Mouse (Mus musculus) liver, adult 2 months (tissue): ENCODE data around the gene Etnk2. TPM values are rescaled to one million over a fixed set of nuclear protein-coding genes. Genes with fewer than 3 reads are reported as not detected.

Source experiments
- DNase-seq: peaks from one replicate; pipeline ENCODE4 v3.0.0-alpha.2; 2011; ENCODE audit warnings: low read depth, low spot score; ENCODE audit errors: extremely low read depth
- H3K27ac ChIP-seq: fragments of 200-500 bp; replicated peaks from 2 replicates; pipeline ENCODE4 v1.5.1; 2012; ENCODE audit warnings: low read depth, mild to moderate bottlenecking, control low read depth, inconsistent platforms, low read length; ENCODE audit not compliant: insufficient read depth
- H3K27me3 ChIP-seq: fragments of 200-500 bp; 2 replicates; pipeline ENCODE4 v1.6.1; 2012; ENCODE audit warnings: mild to moderate bottlenecking, moderate library complexity, low read length, inconsistent platforms; ENCODE audit not compliant: control insufficient read depth, insufficient read depth
- H3K36me3 ChIP-seq: fragments of 200-500 bp; 2 replicates; pipeline ENCODE4 v1.6.1; 2012; ENCODE audit warnings: low read length, inconsistent platforms; ENCODE audit not compliant: control insufficient read depth, insufficient read depth
- H3K4me1 ChIP-seq: fragments of 200-500 bp; 2 replicates; pipeline ENCODE4 v1.6.1; 2011; ENCODE audit warnings: low read length; ENCODE audit not compliant: control insufficient read depth, insufficient read depth
- H3K4me3 ChIP-seq: fragments of 200-500 bp; 2 replicates; pipeline ENCODE4 v1.5.1; 2011; ENCODE audit warnings: low read depth, mild to moderate bottlenecking, control low read depth, low read length, moderate library complexity; ENCODE audit not compliant: insufficient read depth
- H3K79me2 ChIP-seq: fragments of 200-500 bp; 2 replicates; pipeline ENCODE4 v1.6.1; 2012; ENCODE audit warnings: inconsistent platforms, mild to moderate bottlenecking, low read length, moderate library complexity; ENCODE audit not compliant: control insufficient read depth, insufficient read depth
- H3K9ac ChIP-seq: fragments of 200-500 bp; 2 replicates; pipeline ENCODE4 v1.6.1; 2012; ENCODE audit warnings: low read depth, mild to moderate bottlenecking, control low read depth, inconsistent platforms, low read length
- CTCF ChIP-seq: fragments of 200-500 bp; IDR thresholded peaks from 2 replicates; pipeline ENCODE4 v1.5.1; 2011; ENCODE audit warnings: low read depth, low read length, control low read depth
- POLR2A ChIP-seq: fragments of 200-500 bp; IDR thresholded peaks from 2 replicates; pipeline ENCODE4 v1.6.1; 2011; ENCODE audit warnings: low read length, control low read depth; ENCODE audit not compliant: insufficient read depth; ENCODE audit errors: extremely low read depth
- WGBS: fragments of 180-500 bp; shearing (Covaris S2); methylation state at CpG from one replicate; pipeline ENCODE4 v1.1.7; 2018; 5-methylcytosine and 5-hydroxymethylcytosine counted together
- polyA plus RNA-seq: library from polyadenylated mRNA; depleted of rRNA; stranded (reverse); fragments of >200 nt; gene quantifications from 2 replicates; pipeline ENCODE4 v1.2.3, GENCODE M21; 2012
- total RNA-seq: library from RNA; depleted of rRNA; stranded (reverse); fragments of >200 nt; gene quantifications from 2 replicates; pipeline ENCODE4 v1.2.3, GENCODE M21; 2014

The Etnk2 gene
- total and polyA plus RNA-seq, 2 experiments = 249 to 389 TPM

DNA sequence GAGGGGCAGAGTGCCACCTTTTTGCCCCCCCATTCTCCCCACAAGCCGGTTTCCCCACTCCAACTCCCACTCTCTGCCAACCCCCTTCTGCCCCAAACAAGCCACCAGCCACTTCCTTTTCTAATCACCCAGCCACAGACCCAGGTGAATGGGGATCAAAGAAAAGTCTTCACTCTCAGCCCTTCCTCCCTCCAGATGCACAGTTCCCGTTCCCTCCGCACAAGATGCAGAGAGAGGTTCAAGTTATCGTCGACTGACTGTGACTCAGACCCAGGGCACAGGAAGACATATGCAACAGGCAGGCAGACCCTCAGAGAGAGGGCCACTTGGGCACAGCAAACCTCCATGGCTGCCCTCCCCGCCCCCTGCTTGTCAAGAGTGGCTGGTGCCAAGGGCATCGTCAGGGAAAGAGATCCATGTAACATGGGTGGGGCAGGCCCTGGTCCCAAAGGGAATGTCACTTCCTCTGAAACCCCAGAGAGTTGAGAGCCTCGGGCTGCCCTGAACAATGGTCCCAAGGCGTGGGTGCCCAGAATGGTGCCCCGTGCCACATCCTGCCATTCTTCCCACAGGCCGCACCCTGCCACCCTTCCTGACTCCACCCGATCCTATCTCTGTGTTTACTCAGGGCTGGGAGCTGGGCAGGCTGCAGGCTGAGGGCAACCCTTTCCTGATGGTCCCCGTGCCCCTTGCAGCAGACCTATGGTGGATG is 36.8 kb downstream of the Etnk2 start:
- H3K4me3 ChIP-seq = no peak overlapping the region
- peaks cover 13% of the 10 kb centered on the region; the same call in 1 of the 2 replicates for H3K79me2 ChIP-seq
- H3K36me3 ChIP-seq = no peaks in the 10 kb centered on the region
- H3K4me1 ChIP-seq = no peaks in the 10 kb centered on the region
- TF ChIP-seq POLR2A (no peak), CTCF (no peak)
- 73% methylated on average over 13 of the region's 13 CpGs for WGBS
- DNase-seq = no peak
- H3K27ac ChIP-seq = no peak overlapping the region
- no peaks in the 10 kb centered on the region for H3K27me3 ChIP-seq
- no peak overlapping the region for H3K9ac ChIP-seq

DNA sequence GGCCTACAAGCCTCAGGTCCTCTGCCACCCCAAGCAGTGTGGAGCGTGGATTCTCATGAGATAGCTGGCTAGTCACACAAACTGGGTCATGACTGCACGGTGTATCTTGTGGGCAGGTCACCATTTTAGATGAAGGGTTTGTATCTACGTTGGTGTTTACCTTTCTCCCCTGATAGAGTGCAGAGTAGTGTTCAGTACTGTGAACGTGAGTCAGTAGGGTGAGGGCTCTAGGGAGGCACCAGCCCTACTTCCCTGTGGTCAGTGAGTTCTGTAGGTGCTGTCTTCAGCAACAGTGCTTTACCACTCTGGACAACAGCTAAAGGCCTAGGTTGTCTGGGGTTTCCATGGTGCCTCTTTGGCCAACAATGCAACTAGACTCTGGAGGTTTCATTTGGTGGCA is 40.6 kb downstream of the Etnk2 start:
- Histone ChIP-seq H3K27ac (no peak overlapping the region), H3K4me1 (peaks cover under 1% of the 10 kb centered on the region; the same call in 1 of the 2 replicates), H3K27me3 (no peaks in the 10 kb centered on the region), H3K36me3 (no peaks in the 10 kb centered on the region), H3K4me3 (no peak overlapping the region), H3K9ac (no peak overlapping the region), H3K79me2 (peaks cover 22% of the 10 kb centered on the region; the same call in 1 of the 2 replicates)
- no peak for DNase-seq
- WGBS = 71% methylated on average over 4 of the region's 4 CpGs
- TF ChIP-seq CTCF (no peak), POLR2A (no peak)

DNA sequence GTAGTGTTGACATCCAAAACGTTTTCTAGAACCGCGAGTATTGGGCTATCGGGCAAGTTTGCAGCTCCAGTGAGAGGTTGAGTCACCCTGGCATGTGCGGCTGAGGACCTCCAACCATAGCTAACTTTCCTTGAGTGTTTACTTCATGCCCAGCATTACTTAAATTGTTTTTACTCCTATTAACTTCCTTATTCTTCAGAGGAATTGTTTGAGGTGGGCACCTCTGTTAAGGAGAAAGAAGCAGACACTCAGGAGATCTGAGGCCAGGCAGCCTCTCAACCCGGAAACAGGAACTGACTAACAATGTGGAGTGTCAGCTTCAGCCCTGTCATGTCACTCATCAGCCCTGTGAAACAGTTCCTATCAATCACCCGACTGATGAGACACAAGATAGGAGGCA is 43.2 kb downstream of the Etnk2 start:
- peaks cover 39% of the 10 kb centered on the region; the same call in 1 of the 2 replicates for H3K79me2 ChIP-seq
- TF ChIP-seq POLR2A (no peak), CTCF (no peak)
- H3K36me3 ChIP-seq = no peaks in the 10 kb centered on the region
- H3K4me1 ChIP-seq = peaks cover 6% of the 10 kb centered on the region; the same call in 1 of the 2 replicates
- 79% methylated on average over 7 of the region's 7 CpGs for WGBS
- DNase-seq = no peak
- H3K27ac ChIP-seq = no peak overlapping the region
- no peaks in the 10 kb centered on the region for H3K27me3 ChIP-seq
- H3K9ac ChIP-seq = no peak overlapping the region
- no peak overlapping the region for H3K4me3 ChIP-seq

DNA sequence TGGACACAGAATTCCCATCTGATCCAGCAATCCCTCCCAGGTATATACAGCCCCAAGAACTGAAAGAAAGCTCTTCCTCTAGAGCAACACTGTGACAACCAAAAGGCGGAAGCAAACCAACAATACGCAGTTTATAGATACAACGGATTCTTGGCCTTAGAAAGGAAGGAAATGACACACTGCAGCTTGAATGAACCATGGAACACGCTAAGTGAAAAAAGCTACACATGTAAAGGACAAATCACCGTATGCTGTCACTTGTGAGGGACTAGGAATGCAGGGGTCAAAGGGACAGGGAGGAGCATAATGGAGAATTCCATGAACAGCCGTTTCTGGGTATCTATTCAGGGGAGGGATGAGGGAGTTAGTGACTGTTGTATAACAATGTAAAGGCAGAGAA is 44.1 kb downstream of the Etnk2 start:
- Histone ChIP-seq H3K9ac (no peak overlapping the region), H3K36me3 (no peaks in the 10 kb centered on the region), H3K27ac (no peak overlapping the region), H3K27me3 (no peaks in the 10 kb centered on the region), H3K79me2 (peaks cover 44% of the 10 kb centered on the region; the same call in 1 of the 2 replicates), H3K4me3 (no peak overlapping the region), H3K4me1 (peaks cover 6% of the 10 kb centered on the region; the same call in 1 of the 2 replicates)
- WGBS = 64% methylated on average over 6 of the region's 6 CpGs
- TF ChIP-seq CTCF = no peak
- DNase-seq = no peak

DNA sequence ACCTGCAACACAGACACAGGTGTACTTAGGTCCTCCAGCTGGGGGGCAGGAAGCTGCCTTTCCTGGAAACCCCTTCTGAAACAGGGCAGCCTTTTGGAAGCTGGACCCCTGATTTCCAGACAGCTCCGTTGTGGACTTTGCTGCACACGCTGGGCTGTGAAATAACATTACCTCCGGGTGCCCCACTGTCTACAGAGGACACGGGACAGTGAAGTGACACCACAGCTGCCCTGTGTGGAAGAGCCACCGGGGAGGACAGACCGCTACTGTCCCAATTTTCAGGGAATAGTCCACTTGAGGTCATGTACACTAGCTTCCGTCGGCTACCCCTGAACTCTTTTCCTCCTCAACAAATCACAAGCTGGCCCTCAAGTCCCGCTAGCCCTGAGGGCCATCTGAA is 44.9 kb downstream of the Etnk2 start:
- H3K27ac ChIP-seq = no peak overlapping the region
- H3K27me3 ChIP-seq = no peaks in the 10 kb centered on the region
- no peak for DNase-seq
- no peak overlapping the region for H3K4me3 ChIP-seq
- H3K9ac ChIP-seq = no peak overlapping the region
- H3K79me2 ChIP-seq = peaks cover 53% of the 10 kb centered on the region; the same call in 1 of the 2 replicates
- 46% methylated on average over 9 of the region's 9 CpGs for WGBS
- H3K4me1 ChIP-seq = peaks cover 6% of the 10 kb centered on the region; the same call in 1 of the 2 replicates
- H3K36me3 ChIP-seq = no peaks in the 10 kb centered on the region
- no peak for TF ChIP-seq POLR2A
- TF ChIP-seq CTCF = no peak

DNA sequence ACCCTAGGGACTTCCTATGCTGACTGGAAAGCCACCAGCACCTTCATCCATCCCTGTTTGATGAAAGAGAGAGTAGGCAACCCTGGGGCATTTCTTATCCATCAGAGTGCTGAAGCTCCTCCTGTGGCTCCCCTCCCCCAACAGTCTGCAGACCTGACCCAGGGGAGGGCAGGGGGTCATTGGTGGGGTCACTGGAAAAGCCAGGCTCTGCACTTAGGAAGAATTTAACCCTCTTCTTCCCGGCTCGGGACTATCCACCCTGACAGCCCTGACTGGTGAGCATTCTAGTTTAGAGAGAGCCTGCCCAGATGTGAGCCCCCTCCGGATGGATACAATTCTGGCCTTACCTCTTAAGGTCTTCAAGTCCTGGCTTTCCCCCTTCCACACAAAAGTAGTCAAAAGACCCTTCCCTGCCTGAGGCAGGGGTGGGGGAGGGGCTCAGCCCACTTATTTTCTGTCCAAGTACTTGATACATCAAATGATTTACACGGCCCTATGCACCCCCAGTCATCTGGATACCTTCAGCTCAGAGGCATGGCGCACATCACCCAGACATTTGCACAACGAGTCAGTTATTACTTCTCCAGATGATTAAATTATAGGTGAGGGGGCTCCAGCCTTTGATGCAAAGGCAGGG is 45.6 kb downstream of the Etnk2 start:
- no peak overlapping the region for H3K9ac ChIP-seq
- DNase-seq = no peak
- H3K36me3 ChIP-seq = no peaks in the 10 kb centered on the region
- H3K79me2 ChIP-seq = peaks cover 55% of the 10 kb centered on the region; the same call in 1 of the 2 replicates
- no peak overlapping the region for H3K4me3 ChIP-seq
- TF ChIP-seq CTCF (no peak), POLR2A (no peak)
- no peak overlapping the region for H3K27ac ChIP-seq
- no peaks in the 10 kb centered on the region for H3K27me3 ChIP-seq
- H3K4me1 ChIP-seq = peaks cover 6% of the 10 kb centered on the region; the same call in 1 of the 2 replicates
- WGBS = 56% methylated on average over 6 of the region's 6 CpGs
